ENCODE assay signal across 30 mouse cellular contexts in genomic region chr14:57220343-57220742, GRCm38 (mm10).
"Had no signal": no experiment of that assay in that cellular context is flagged by ENCODE, and none has a peak within 500 bp of the region (broad histone marks: within the 10 kb centered on the region; RNA-seq: fewer than 3 reads in every experiment).

No protein-coding gene starts in this region.

- ATAC-seq: liver, embryonic 12.5 days; liver, postnatal 0 days; lung, postnatal 0 days; midbrain, embryonic 13.5 days; midbrain, embryonic 15.5 days; midbrain, embryonic 16.5 days had no signal

- H3K36me3 ChIP-seq: limb, embryonic 12.5 days; limb, embryonic 13.5 days; limb, embryonic 15.5 days; liver, embryonic 12.5 days; liver, embryonic 13.5 days; liver, embryonic 15.5 days; lung, embryonic 15.5 days; midbrain, embryonic 10.5 days; midbrain, embryonic 12.5 days; midbrain, embryonic 13.5 days; midbrain, embryonic 15.5 days; neural tube, embryonic 12.5 days had no signal

- H3K27me3 ChIP-seq: limb, embryonic 12.5 days; limb, embryonic 13.5 days; limb, embryonic 15.5 days; liver, embryonic 12.5 days; liver, embryonic 13.5 days; liver, embryonic 15.5 days; lung, embryonic 15.5 days; midbrain, embryonic 12.5 days; midbrain, embryonic 13.5 days; midbrain, embryonic 15.5 days; neural tube, embryonic 12.5 days had no signal

- H3K4me3 ChIP-seq: limb, embryonic 12.5 days; limb, embryonic 13.5 days; limb, embryonic 15.5 days; liver, embryonic 12.5 days; liver, embryonic 13.5 days; liver, embryonic 15.5 days; lung, embryonic 15.5 days; megakaryocyte, embryonic 14.5 days; midbrain, embryonic 10.5 days; midbrain, embryonic 12.5 days; midbrain, embryonic 13.5 days; midbrain, embryonic 15.5 days; myocyte; neural tube, embryonic 12.5 days had no signal

- H3K4me2 ChIP-seq: limb, embryonic 12.5 days; limb, embryonic 13.5 days; limb, embryonic 15.5 days; liver, embryonic 11.5 days; liver, embryonic 12.5 days; liver, embryonic 13.5 days; liver, embryonic 15.5 days; lung, embryonic 14.5 days; lung, embryonic 15.5 days; midbrain, embryonic 11.5 days; midbrain, embryonic 12.5 days; midbrain, embryonic 13.5 days; midbrain, embryonic 15.5 days; neural tube, embryonic 12.5 days had no signal

- H3K9me3 ChIP-seq: limb, embryonic 12.5 days; limb, embryonic 13.5 days; limb, embryonic 15.5 days; liver, embryonic 12.5 days; liver, embryonic 13.5 days; liver, embryonic 15.5 days; lung, embryonic 15.5 days; midbrain, embryonic 10.5 days; midbrain, embryonic 12.5 days; midbrain, embryonic 13.5 days; midbrain, embryonic 15.5 days; neural tube, embryonic 12.5 days had no signal

- H3K27ac ChIP-seq: limb, embryonic 12.5 days; limb, embryonic 13.5 days; limb, embryonic 15.5 days; liver, embryonic 12.5 days; liver, embryonic 13.5 days; liver, embryonic 14.5 days; liver, embryonic 15.5 days; lung, embryonic 15.5 days; macrophage; midbrain, embryonic 10.5 days; midbrain, embryonic 12.5 days; midbrain, embryonic 13.5 days; midbrain, embryonic 15.5 days; neural tube, embryonic 12.5 days had no signal

- H3K9ac ChIP-seq: limb, embryonic 12.5 days; limb, embryonic 13.5 days; limb, embryonic 15.5 days; liver, embryonic 12.5 days; liver, embryonic 13.5 days; liver, embryonic 14.5 days; liver, embryonic 15.5 days; liver, postnatal 0 days; lung, embryonic 14.5 days; lung, embryonic 15.5 days; midbrain, embryonic 12.5 days; midbrain, embryonic 13.5 days; midbrain, embryonic 15.5 days; neural tube, embryonic 12.5 days had no signal

- H3K4me1 ChIP-seq: limb, embryonic 12.5 days; limb, embryonic 15.5 days; liver, embryonic 12.5 days; liver, embryonic 13.5 days; liver, embryonic 15.5 days; lung, embryonic 15.5 days; megakaryocyte, embryonic 14.5 days; midbrain, embryonic 10.5 days; midbrain, embryonic 12.5 days; midbrain, embryonic 13.5 days; midbrain, embryonic 15.5 days; neural tube, embryonic 12.5 days had no signal

- DNase-seq: left cerebral cortex, postnatal 4 days; liver; liver, embryonic 13.5 days; liver, postnatal 0 days; lung, adult 18-20 months; lung, adult 2 months; lung, postnatal 10 days; lung, postnatal 14 days; lung, postnatal 4 days; midbrain, embryonic 14.5 days had no signal
